Mouse (Mus musculus) spleen, adult 12 weeks (tissue): ENCODE measurements around the gene Med4.
A peak's percentile ranks its signal among the peaks of the same experiment; 100 is the strongest.
"Not testable (repeated sequence)": the region's sequence is repeated elsewhere in the genome, so short reads cannot be mapped to it uniquely, and the experiment has no call there.

Experiments
- DNase-seq: peaks from one replicate; pipeline ENCODE4 v3.0.0; 2022; ENCODE audit warnings: low spot score

Med4 gene

DNA sequence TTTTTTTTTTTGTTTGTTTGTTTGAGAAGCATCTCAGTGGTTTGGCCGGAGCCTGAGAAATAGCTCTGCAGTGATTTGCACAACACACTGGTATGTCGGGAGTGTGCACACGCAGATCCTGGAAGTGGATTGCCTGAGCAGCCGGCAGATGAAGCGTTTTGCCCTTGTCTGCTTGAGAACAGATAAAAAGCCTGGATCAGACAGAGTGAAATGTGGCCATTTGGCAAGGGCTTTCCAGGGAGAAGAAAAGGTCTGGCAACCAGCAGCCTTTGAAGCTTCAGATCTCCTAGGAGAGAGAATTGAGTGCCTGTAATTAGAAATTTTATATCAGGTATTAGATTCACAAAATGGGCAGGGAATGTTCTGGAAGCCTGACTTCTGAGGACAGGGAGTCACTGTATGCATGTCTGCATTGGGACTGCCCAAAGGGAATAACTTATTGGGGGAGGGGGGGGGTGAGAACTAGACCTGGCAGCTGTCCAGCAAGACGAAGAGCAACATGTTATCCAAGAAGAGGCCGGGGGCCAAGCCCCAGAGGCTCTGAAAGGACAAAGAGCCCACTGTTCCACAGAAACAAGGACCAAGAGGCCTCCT lies 7.1 kb upstream of the Med4 start:
- DNase-seq = no peak

GRCm38 (mm10) chr14:73503237-73503933 lies 6.4 kb upstream of the Med4 start:
- no peak for DNase-seq

DNA sequence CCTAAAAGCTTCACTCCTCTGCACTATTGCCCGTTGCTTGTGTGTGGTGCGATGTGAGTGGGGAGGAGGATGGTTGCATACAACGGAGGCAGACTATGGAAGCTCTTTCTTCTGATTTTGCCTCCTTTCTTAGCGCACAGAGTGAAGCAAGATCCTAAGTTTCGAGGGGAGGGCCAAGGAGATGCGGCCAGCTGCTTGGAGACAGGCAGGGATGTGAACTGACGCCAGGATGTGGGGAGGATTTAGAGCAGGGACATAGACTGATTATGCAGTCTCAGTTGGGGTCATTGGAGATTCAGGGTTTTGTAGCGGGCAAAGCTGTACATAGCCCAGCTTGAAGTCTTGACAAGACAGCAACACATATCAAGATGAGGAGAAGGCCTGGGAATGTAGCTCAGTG lies 3.5 kb upstream of the Med4 start:
- no peak for DNase-seq

GRCm38 (mm10) chr14:73507200-73507599 lies 2.6 kb upstream of the Med4 start:
- DNase-seq = peak; percentile 59

GRCm38 (mm10) chr14:73507702-73508376 lies 2.0 kb upstream of the Med4 start:
- DNase-seq = peak; percentile 28

DNA sequence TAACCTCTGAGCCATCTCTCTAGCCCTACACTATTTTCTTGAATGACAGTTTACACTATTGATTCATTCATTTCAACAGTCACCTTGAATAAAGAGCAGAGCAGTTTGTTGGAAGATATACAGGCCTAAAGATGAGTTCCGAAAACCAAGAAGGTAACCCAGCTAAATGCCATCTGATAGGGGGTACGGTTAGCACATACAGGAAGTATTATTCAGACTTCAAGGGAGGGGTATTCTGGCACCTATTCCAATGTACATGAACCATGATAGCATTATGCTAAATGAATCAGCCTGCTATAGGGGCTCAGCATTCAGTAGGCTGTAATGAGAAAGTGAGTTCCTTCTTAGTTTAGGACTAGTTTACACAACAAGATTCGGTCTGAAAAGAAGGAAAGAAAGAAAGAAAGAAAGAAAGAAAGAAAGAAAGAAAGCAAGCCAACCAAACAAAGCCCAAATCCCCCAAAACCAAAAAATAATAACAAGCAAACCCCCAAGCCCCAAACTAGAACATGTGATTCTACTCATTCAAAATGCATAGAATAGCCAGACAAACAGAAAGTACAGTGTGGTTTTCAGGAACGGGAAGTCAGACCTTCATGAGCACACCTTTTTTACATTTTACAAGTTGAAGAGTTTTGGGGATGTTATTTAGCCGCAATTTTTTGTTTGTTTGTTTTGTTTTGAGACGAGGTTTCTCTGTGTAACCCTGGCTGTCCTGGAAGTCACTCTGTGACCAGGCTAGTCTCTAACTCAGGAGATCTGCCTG lies 1.0 kb upstream of the Med4 start:
- DNase-seq = no peak

DNA sequence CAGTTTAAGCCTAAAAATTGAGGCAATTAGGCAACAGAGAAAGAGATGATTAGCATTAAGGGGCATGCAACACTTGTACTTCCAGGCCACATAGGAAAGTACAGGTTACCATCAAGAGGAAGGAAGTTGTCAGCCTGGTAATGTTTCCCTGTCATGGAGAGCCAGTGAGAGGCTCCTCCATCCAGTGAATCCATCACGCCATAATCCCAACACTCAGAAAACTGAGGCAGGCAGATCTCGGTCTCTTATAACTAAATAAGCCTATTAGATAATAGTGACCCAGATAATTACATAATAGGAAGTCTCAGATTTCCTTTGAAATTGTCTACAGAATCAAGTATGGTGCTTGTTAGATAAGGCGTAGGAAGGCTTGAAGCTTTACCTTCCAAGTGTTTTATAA lies 14.3 kb downstream of the Med4 start:
- DNase-seq = no peak

DNA sequence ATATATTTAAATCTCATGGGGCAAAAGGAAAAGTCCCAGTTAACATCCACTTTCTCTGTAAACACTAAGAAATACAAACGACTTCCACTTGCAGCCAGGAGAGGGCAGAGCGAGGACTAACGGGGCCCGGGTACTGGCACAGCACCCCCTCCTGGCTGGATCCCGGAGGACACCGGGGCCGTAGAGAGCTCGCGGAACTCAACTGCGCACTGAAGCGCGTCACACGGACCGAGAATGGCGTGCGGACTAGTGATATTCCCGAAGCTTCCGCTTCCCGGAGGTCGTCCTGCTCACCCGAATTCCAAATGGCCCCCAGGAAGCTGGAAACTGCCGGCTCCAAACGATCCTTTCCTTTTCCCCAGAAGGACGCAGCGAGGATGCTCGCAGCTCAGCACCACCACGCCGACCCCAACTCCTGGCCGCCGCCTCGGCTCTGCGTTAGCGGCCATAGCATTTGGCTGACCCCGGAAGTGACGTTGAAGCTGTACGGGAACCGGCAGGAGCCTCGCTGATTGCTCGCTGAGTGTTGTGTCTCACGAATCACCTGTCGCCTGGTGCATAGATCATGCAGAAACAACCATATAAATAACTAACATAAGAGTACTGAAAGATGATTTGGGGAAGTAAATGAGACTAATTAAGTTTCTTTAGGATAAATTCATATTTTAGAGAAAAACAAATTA lies 15.1 kb downstream of the Med4 start, which contains the start of gene Sucla2:
Gene Sucla2 (plus strand): TSS at position 554 of the 683 bp plus-strand sequence.
- DNase-seq = peak; percentile 90

DNA sequence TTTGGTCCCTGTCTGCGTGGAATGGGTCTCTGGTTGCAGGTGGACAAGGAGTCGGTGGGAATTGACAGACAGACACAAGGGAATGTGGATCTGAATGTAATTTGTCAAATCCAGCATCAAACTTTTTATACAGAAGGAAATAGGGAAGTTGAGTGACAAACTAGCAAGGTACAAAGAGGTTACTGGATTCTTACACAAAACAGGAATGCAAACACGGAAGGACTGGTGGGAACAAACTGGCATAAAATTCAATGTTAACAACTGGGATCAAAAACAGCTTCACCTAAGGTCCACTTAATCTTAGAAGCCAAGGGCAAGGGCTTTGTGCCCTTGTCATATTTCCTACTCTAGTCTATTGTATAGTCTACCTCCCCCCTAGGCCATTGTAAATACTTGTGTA lies 18.8 kb downstream of the Med4 start:
- DNase-seq = not testable (repeated sequence)

DNA sequence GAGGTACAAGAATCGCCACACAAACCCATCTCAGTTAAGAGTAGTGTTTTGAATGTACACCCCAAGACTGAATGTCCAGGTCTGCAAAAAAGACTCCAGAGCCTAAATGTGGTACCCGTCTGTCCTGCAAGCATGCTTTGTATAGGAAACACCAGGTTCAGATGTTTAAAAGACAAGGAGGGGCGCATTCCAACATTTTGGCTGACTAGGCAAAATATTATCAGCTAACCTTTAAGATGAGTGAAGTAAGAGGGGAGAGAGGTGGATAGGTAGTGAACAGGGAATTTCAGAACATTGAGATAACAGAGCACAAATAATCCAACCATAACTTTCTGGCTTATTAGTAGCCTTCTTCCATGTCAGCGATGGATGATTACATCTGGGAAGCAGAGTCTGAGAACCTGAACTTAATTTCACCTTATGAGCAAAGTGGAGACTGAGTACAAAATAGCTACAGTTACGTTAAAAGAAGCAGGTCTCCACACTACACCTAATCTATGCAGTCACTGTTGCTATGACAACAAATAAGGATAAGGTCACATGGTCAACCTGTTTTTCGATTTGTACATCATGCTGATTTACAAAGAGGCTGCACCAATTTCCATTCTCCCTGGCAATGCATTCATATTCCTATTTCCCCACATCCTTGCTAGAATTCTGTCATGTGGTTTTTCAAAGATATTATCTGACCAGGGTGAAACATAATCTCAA lies 24.1 kb downstream of the Med4 start:
- DNase-seq = no peak

DNA sequence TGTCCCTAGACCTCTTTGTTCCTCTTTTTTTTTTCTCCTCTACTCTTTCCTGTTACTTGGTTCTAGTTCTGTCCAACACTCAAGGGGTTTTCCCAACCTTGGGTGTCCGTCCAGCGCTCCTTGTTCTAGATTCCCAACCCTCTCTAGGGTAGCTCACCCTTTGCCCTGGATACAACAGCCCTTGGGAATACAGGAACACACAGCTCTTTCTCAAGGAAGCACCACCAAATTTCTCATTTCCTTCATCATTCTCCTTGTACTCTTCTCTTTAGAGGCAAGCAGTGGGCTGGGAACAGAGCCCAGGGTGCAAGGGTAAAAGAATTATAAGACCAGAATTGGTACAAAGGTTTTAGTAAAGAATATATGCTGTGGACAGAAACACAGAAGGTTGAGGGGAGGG lies 25.8 kb downstream of the Med4 start:
- DNase-seq = no peak

DNA sequence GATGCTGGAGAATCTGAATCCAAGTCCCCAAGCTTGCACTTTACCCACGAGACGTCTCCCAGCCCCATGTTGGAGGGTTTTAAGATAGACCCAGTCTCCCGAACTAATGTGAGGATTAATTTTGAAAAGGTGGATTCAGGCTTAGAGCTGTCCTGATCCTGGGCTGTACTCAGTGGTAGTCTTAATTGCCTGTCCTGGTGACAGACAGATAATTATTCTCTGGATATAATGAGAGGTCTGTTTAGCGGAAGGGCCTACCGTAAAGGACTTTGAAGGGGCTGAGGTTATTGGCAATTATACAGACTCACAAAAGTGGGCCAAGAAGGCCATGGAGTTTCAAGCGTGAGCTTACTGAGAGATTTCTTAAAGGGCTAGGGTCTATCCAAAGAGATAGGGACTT lies 34.0 kb downstream of the Med4 start:
- no peak for DNase-seq

DNA sequence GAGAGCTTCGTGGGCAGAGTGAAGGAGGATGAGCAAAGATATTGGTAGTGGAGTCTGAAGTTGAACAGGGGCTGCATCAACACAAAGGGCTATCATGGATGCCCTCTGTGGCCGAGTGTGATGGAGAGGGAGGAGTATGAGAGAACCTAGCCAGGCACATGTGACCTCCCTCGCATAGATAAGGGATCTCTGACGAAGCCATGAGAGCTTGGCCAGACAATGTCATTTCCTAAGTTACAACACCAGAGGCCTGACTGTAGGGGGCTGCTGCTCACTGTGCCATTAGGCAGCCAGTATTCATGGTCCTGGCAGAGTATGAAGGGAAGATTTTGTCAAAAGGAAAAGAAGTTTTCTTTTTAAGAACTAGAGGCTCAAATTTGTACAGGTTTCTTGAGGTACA lies 37.2 kb downstream of the Med4 start:
- no peak for DNase-seq

GRCm38 (mm10) chr14:73548051-73548450 lies 38.2 kb downstream of the Med4 start, which contains the start of gene Nudt15:
Nudt15 (minus strand) TSS chr14:73548242.
- no peak for DNase-seq

DNA sequence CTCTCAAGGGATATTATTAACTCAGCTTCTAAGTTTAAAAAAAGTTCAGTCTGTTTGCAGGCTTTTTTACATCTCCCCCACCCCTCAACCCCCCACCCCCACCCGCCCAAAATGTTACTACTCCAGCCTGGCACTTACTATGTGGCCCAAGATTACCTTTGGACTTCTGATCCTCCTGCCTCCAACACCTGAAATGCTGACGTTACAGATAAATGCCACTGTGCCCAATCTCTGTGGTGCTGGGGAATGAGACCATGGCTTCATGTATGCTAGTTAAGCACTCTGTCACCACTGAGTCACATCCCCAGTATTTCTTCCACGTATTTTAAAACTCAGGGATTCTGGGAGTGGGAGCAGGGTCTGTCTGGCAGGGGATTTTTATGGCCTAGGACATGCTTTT lies 40.5 kb downstream of the Med4 start:
- DNase-seq = no peak

DNA sequence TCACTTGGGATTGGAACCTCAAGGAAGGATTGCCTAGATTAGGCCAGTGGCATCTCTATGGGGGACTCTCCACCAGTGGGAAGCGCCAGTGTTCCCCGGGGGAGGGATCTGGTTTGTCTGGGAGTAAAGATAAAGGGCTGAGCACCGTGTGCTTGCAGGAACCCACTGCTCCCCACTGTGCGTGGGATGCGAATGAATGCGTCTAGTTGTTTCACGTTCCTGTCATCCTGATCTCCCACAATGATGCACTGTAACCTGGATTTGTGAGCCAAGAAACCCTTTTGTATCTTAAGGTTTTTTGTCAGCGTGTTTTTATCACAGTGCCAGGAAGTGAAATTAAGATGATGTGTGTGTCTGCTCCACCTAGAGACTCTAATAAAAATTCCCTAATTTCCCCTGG lies 40.9 kb downstream of the Med4 start:
- no peak for DNase-seq

DNA sequence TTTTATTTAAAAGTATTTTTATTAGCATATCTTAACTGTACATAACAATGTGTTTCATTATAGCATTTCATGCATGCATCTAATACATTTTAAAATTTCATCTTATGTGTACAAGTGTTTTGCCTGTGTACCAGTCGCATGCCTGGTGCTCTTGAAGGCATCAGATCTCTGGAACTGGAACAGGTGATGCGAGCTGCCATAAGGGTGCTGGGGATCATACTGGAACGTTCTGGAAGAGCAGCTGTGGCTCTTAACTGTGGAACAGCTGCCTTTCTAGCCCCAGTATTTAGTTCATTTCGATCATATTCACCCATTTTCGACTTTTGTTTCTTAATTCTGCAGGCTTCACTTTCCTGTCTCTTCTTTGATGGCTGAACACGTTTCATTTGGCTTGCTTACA lies 41.3 kb downstream of the Med4 start:
- DNase-seq = no peak

- peak; percentile 84 for DNase-seq
These were observed 42.7 kb downstream of the Med4 start for GRCm38 (mm10) chr14:73552341-73553121.

GRCm38 (mm10) chr14:73553122-73553696 lies 43.4 kb downstream of the Med4 start:
- DNase-seq = no peak
